Mouse (Mus musculus): ENCODE measurements at regions not wholly inside any gene's neighbourhood (a gene's known extent, or its start where the extent isn't known, plus 50 kb on each side); places are given as distances from the start of the nearest gene placed in this dataset.

DNA sequence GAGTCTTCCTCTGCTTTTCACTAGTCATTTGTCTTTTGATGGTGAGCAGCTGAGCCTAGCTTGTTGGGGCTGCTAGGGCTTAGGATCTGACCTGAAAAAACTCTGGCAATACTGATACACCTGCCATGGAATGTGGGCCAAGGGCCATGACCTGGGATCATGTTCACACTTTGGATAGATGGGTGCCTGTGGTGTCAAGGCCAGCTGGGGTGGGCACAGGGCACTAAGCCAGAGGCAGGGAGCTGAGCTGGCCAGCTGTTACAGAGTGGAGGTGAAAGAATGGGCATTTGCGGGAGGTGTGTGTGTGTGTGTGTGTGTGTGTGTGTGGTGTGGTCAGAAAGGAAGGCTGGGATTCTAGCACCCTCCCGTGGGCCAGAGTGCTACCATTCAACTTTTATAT is 105.6 kb upstream of the Auts2 start:
- 71% methylated on average over 2 of the region's 2 CpGs for WGBS
- DNase-seq (ENCODE audit: low spot score), result no peak

GRCm38 (mm10) chr5:132644646-132645172 is 101.6 kb upstream of the Auts2 start:
- DNase-seq (ENCODE audit: low spot score) (no peak), ATAC-seq (ENCODE audit: low FRiP score) (no peak)
- 82% methylated on average over 5 of the region's 5 CpGs for WGBS
- Histone ChIP-seq H3K27ac (no peak overlapping the region), H3K4me1 (replicated peaks; ENCODE audit: control insufficient read depth, insufficient read depth, low read length) (no peaks in the 10 kb centered on the region), H3K27me3 (ENCODE audit: control insufficient read depth, insufficient read depth, low read length) (no peaks in the 10 kb centered on the region), H3K36me3 (replicated peaks; ENCODE audit: control insufficient read depth, insufficient read depth) (no peaks in the 10 kb centered on the region), H3K9me3 (ENCODE audit: control insufficient read depth, low read length) (no peaks in the 10 kb centered on the region; the same call in 1 of the 2 replicates), H3K9ac (no peak overlapping the region), H3K4me2 (replicated peaks) (no peak overlapping the region), H3K4me3 (replicated peaks; ENCODE audit: low read length) (no peak overlapping the region)

More for the DNA sequence above, 105.6 kb upstream of the Auts2 start:
- Histone ChIP-seq H3K36me3 (replicated peaks; ENCODE audit: control insufficient read depth, insufficient read depth) (no peaks in the 10 kb centered on the region), H3K4me2 (replicated peaks) (no peak overlapping the region), H3K9me3 (ENCODE audit: control insufficient read depth, low read length) (no peaks in the 10 kb centered on the region), H3K27me3 (ENCODE audit: control insufficient read depth, insufficient read depth, low read length) (no peaks in the 10 kb centered on the region), H3K4me3 (replicated peaks; ENCODE audit: low read length) (no peak overlapping the region), H3K9ac (no peak overlapping the region), H3K4me1 (replicated peaks; ENCODE audit: control insufficient read depth, insufficient read depth, low read length) (0 out of 2 replicates have a peak, but pooled peaks cover 3% of the 10 kb centered on the region), H3K27ac (no peak overlapping the region)
- no peak for ATAC-seq (ENCODE audit: low FRiP score)

DNA sequence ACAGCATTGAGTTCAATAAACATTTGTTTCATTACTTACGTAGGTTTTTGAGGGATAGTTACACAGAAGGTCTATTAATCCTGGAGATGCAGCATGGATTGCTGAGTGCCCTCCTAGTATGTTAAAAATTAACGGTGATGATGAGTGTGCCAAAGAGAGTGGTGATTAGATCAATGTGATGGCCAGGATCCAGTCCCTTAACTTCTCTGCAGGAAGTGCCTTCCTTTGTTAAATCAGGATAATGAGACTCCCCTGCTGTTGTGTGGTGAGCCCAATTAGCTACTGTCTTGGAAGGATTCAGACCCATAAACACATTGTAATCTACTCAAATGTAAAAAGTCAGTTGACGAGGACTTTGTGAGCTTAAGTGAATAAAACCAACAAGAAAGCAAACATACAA is 100.1 kb upstream of the Auts2 start:
- WGBS, result 51% methylated on average over 3 of the region's 3 CpGs
- H3K27ac ChIP-seq, result no peak overlapping the region
- ATAC-seq (ENCODE audit: low FRiP score) (no peak), DNase-seq (ENCODE audit: low spot score) (no peak)
- no peaks in the 10 kb centered on the region for H3K4me1 ChIP-seq (replicated peaks; ENCODE audit: control insufficient read depth, insufficient read depth, low read length)
- no peaks in the 10 kb centered on the region for H3K27me3 ChIP-seq (ENCODE audit: control insufficient read depth, insufficient read depth, low read length)
- no peaks in the 10 kb centered on the region; the same call in 1 of the 2 replicates for H3K9me3 ChIP-seq (ENCODE audit: control insufficient read depth, low read length)
- H3K4me2 ChIP-seq (replicated peaks), result no peak overlapping the region
- H3K4me3 ChIP-seq (replicated peaks; ENCODE audit: low read length), result no peak overlapping the region
- H3K36me3 ChIP-seq (replicated peaks; ENCODE audit: control insufficient read depth, insufficient read depth), result no peaks in the 10 kb centered on the region
- no peak overlapping the region for H3K9ac ChIP-seq

DNA sequence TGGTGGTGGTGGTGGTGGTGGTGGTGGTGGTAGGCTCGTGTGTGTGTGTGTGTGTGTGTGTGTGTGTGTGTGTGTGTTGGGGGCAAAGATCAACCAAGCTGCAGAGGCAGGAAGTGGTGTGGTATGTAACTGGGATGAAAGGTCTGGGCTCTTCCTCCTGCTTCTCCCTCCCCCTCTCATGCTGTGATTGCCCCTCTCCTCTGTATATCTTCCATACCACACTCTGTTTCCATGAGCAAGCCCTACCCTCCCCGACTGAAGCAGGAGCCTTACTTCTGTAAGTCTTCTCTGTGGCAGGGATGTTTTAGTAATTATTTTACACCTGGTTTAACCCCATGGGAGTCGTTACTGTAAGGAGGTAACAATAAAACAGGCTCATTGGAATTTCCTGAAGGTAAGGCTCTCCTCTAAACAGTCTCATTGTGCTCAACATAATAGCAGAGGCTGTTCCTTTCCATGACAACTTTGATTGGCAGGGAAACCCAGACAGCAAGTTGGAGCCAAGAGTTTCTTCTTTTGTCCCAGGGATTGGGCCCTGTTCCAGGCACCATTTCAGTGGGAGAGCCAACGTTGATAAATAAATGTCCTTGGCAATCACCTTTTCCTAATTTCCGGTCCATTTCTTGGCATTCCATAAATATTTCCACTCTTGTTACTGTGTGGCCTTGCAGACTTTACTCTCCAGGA is 90.2 kb upstream of the Auts2 start:
- Histone ChIP-seq H3K9me3 (ENCODE audit: control insufficient read depth, low read length) (0 out of 2 replicates have a peak, but pooled peaks cover 6% of the 10 kb centered on the region), H3K4me1 (replicated peaks; ENCODE audit: control insufficient read depth, insufficient read depth, low read length) (no peaks in the 10 kb centered on the region; the same call in 1 of the 2 replicates), H3K27me3 (ENCODE audit: control insufficient read depth, insufficient read depth, low read length) (no peaks in the 10 kb centered on the region), H3K36me3 (replicated peaks; ENCODE audit: control insufficient read depth, insufficient read depth) (no peaks in the 10 kb centered on the region), H3K4me3 (replicated peaks; ENCODE audit: low read length) (no peak overlapping the region), H3K27ac (no peak overlapping the region), H3K9ac (no peak overlapping the region), H3K4me2 (replicated peaks) (no peak overlapping the region)
- DNase-seq (ENCODE audit: low spot score), result no peak
- WGBS, result 41% methylated on average over 5 of the region's 5 CpGs
- ATAC-seq (ENCODE audit: low FRiP score), result no peak

DNA sequence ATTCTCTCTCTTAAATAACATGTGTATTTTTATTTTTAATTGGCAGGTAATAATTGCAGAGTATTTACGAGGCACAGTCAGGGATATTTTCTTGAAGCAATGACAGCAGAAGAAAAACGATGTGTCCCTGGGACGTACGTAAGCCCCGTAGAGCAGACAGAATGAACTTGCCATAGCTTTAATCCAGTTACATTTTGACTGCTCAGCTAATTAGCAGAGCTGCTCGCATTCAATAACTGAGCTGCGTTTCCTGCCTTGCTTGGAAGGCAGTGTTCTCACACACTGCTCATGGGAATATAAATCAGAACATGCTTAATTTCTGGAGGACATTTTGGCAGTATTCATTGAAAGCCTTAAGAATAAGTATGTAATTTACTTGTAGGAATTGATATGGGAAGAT is 78.6 kb upstream of the Auts2 start:
- Histone ChIP-seq H3K4me3 (replicated peaks; ENCODE audit: low read length) (no peak overlapping the region), H3K4me1 (replicated peaks; ENCODE audit: control insufficient read depth, insufficient read depth, low read length) (0 out of 2 replicates have a peak, but pooled peaks cover 5% of the 10 kb centered on the region), H3K9ac (no peak overlapping the region), H3K27ac (no peak overlapping the region), H3K36me3 (replicated peaks; ENCODE audit: control insufficient read depth, insufficient read depth) (no peaks in the 10 kb centered on the region), H3K4me2 (replicated peaks) (no peak overlapping the region), H3K9me3 (ENCODE audit: control insufficient read depth, low read length) (0 out of 2 replicates have a peak, but pooled peaks cover 1% of the 10 kb centered on the region), H3K27me3 (ENCODE audit: control insufficient read depth, insufficient read depth, low read length) (no peaks in the 10 kb centered on the region)
- ATAC-seq (ENCODE audit: low FRiP score), result no peak
- WGBS, result 37% methylated on average over 7 of the region's 7 CpGs
- DNase-seq (ENCODE audit: low spot score), result no peak

- no peak overlapping the region for H3K4me2 ChIP-seq (replicated peaks)
- H3K4me1 ChIP-seq (replicated peaks; ENCODE audit: control insufficient read depth, insufficient read depth, low read length), result 0 out of 2 replicates have a peak, but pooled peaks cover 5% of the 10 kb centered on the region
- no peak for DNase-seq (ENCODE audit: low spot score)
- WGBS, result 68% methylated on average over 3 of the region's 3 CpGs
- H3K4me3 ChIP-seq (replicated peaks; ENCODE audit: low read length), result no peak overlapping the region
- no peak overlapping the region for H3K27ac ChIP-seq
- no peaks in the 10 kb centered on the region for H3K27me3 ChIP-seq (ENCODE audit: control insufficient read depth, insufficient read depth, low read length)
- no peaks in the 10 kb centered on the region for H3K36me3 ChIP-seq (replicated peaks; ENCODE audit: control insufficient read depth, insufficient read depth)
- H3K9ac ChIP-seq, result no peak overlapping the region
- H3K9me3 ChIP-seq (ENCODE audit: control insufficient read depth, low read length), result 0 out of 2 replicates have a peak, but pooled peaks cover 4% of the 10 kb centered on the region
- no peak for ATAC-seq (ENCODE audit: low FRiP score)
Observed at GRCm38 (mm10) chr5:132617241-132617640, 74.1 kb upstream of the Auts2 start.

GRCm38 (mm10) chr5:132609251-132609650 is 66.1 kb upstream of the Auts2 start:
- H3K4me3 ChIP-seq (replicated peaks; ENCODE audit: low read length), result no peak overlapping the region
- H3K36me3 ChIP-seq (replicated peaks; ENCODE audit: control insufficient read depth, insufficient read depth), result no peaks in the 10 kb centered on the region
- WGBS, result 60% methylated on average over 4 of the region's 4 CpGs
- H3K9me3 ChIP-seq (ENCODE audit: control insufficient read depth, low read length), result no peaks in the 10 kb centered on the region
- no peak overlapping the region for H3K9ac ChIP-seq
- DNase-seq (ENCODE audit: low spot score) (no peak), ATAC-seq (ENCODE audit: low FRiP score) (no peak)
- no peaks in the 10 kb centered on the region for H3K27me3 ChIP-seq (ENCODE audit: control insufficient read depth, insufficient read depth, low read length)
- no peaks in the 10 kb centered on the region for H3K4me1 ChIP-seq (replicated peaks; ENCODE audit: control insufficient read depth, insufficient read depth, low read length)
- no peak overlapping the region for H3K27ac ChIP-seq
- H3K4me2 ChIP-seq (replicated peaks), result no peak overlapping the region

- H3K4me1 ChIP-seq (replicated peaks; ENCODE audit: control insufficient read depth, insufficient read depth, low read length), result no peaks in the 10 kb centered on the region
- H3K4me2 ChIP-seq (replicated peaks), result no peak overlapping the region
- H3K36me3 ChIP-seq (replicated peaks; ENCODE audit: control insufficient read depth, insufficient read depth), result no peaks in the 10 kb centered on the region
- no peaks in the 10 kb centered on the region for H3K9me3 ChIP-seq (ENCODE audit: control insufficient read depth, low read length)
- no peak overlapping the region for H3K9ac ChIP-seq
- no peak overlapping the region for H3K4me3 ChIP-seq (replicated peaks; ENCODE audit: low read length)
- H3K27me3 ChIP-seq (ENCODE audit: control insufficient read depth, insufficient read depth, low read length), result no peaks in the 10 kb centered on the region
- ATAC-seq (ENCODE audit: low FRiP score) (no peak), DNase-seq (ENCODE audit: low spot score) (no peak)
- no peak overlapping the region for H3K27ac ChIP-seq
- WGBS, result 38% methylated on average over 6 of the region's 6 CpGs
Observed at GRCm38 (mm10) chr5:132606216-132606615, 63.1 kb upstream of the Auts2 start.

- no peak overlapping the region for H3K4me3 ChIP-seq (replicated peaks; ENCODE audit: low read length)
- no peak overlapping the region for H3K27ac ChIP-seq
- no peaks in the 10 kb centered on the region for H3K4me1 ChIP-seq (replicated peaks; ENCODE audit: control insufficient read depth, insufficient read depth, low read length)
- no peak overlapping the region for H3K4me2 ChIP-seq (replicated peaks)
- no peaks in the 10 kb centered on the region for H3K9me3 ChIP-seq (ENCODE audit: control insufficient read depth, low read length)
- 67% methylated on average over 6 of the region's 6 CpGs for WGBS
- no peaks in the 10 kb centered on the region for H3K36me3 ChIP-seq (replicated peaks; ENCODE audit: control insufficient read depth, insufficient read depth)
- DNase-seq (ENCODE audit: low spot score), result no peak
- no peak overlapping the region for H3K9ac ChIP-seq
- no peak for ATAC-seq (ENCODE audit: low FRiP score)
- no peaks in the 10 kb centered on the region for H3K27me3 ChIP-seq (ENCODE audit: control insufficient read depth, insufficient read depth, low read length)
Observed at GRCm38 (mm10) chr5:132594796-132595195, 51.7 kb upstream of the Auts2 start.

All from hindbrain, embryonic 14.5 days (tissue).